Mouse (Mus musculus): ENCODE data around the gene Clspn. TPM values are rescaled to one million over a fixed set of nuclear protein-coding genes. Genes with fewer than 3 reads are reported as not detected.

The Clspn gene
- polyA plus RNA-seq, 1 experiment: 39.8 TPM

GRCm38 (mm10) chr4:126599971-126600754, 43.4 kb downstream of the Clspn start:
- H3K27me3 ChIP-seq (ENCODE audit: control insufficient read depth, insufficient read depth, low read length, poor library complexity, severe bottlenecking): no peaks in the 10 kb centered on the region
- H3K9me3 ChIP-seq (replicated peaks; ENCODE audit: control insufficient read depth, insufficient read depth, low read length, poor library complexity, severe bottlenecking): no peaks in the 10 kb centered on the region
- H3K36me3 ChIP-seq (ENCODE audit: control insufficient read depth, insufficient read depth, low read length, poor library complexity, severe bottlenecking): no peaks in the 10 kb centered on the region
- H3K9ac ChIP-seq (ENCODE audit: low read depth, poor library complexity, severe bottlenecking): no peak overlapping the region
- TF ChIP-seq POLR2A (IDR thresholded peaks at IDR 0.05; ENCODE audit: insufficient read depth, low read length): no peak
- TF ChIP-seq CTCF (IDR thresholded peaks at IDR 0.05; ENCODE audit: low read depth, low read length): peak; percentile 85
- no peak for TF ChIP-seq EP300 (IDR thresholded peaks at IDR 0.05; ENCODE audit: insufficient read depth, low read depth, low read length)
- no peaks in the 10 kb centered on the region for H3K4me1 ChIP-seq (ENCODE audit: control insufficient read depth, insufficient read depth, low read length)
- no peak overlapping the region for H3K27ac ChIP-seq (ENCODE audit: insufficient read depth, low read length)
- H3K4me3 ChIP-seq (ENCODE audit: low read depth, low read length): no peak overlapping the region

DNA sequence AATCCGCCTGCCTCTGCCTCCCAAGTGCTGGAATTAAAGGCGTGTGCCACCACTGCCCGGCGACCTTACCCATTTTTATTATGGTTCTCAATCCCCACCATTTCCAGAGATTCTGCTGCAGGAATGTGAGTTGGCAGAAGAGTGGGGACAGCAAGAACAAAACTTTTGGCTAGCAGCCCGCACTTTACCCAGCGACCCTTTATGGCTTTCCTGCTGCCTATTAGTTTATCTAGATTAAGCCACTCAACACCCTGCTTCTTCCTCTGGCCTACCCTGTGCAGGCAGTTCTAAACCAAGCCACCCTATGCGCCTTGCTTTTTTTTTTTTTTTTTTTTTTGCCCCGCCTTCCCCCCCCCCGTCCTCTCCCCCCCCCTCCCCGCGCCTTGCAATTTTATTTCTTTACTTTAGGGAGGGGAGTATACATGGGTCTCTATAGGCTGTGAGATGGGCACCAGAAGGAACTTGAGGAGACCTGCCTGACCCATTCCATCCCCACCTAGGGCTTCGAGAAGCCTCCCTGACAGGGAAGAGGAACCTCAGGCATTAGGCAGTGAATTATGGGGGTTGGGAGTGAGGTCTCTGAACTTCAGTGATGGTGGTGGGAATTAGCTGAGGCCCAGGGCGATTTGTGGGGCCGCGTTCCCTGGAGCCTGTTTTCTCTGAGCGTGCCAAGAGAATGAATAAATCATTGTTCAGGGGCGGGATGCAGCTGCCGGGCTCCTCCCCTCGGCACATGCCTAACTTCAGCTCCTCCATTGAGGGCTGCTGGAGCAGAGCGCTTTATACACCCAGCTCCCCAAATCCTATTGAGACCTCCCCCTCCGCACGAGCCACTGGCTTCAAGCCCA, 45.1 kb downstream of the Clspn start:
- Histone ChIP-seq H3K9ac (ENCODE audit: low read depth, poor library complexity, severe bottlenecking) (no peak overlapping the region), H3K27me3 (ENCODE audit: control insufficient read depth, insufficient read depth, low read length, poor library complexity, severe bottlenecking) (no peaks in the 10 kb centered on the region)

GRCm38 (mm10) chr4:126602445-126602762, 45.7 kb downstream of the Clspn start:
- H3K36me3 ChIP-seq (ENCODE audit: control insufficient read depth, insufficient read depth, low read length, poor library complexity, severe bottlenecking): no peaks in the 10 kb centered on the region
- TF ChIP-seq EP300 (IDR thresholded peaks at IDR 0.05; ENCODE audit: insufficient read depth, low read depth, low read length): no peak
- no peak for TF ChIP-seq CTCF (IDR thresholded peaks at IDR 0.05; ENCODE audit: low read depth, low read length)
- TF ChIP-seq POLR2A (IDR thresholded peaks at IDR 0.05; ENCODE audit: insufficient read depth, low read length): no peak
- H3K4me1 ChIP-seq (ENCODE audit: control insufficient read depth, insufficient read depth, low read length): no peaks in the 10 kb centered on the region
- H3K27me3 ChIP-seq (ENCODE audit: control insufficient read depth, insufficient read depth, low read length, poor library complexity, severe bottlenecking): no peaks in the 10 kb centered on the region
- H3K27ac ChIP-seq (ENCODE audit: insufficient read depth, low read length): no peak overlapping the region
- no peak overlapping the region for H3K9ac ChIP-seq (ENCODE audit: low read depth, poor library complexity, severe bottlenecking)
- no peaks in the 10 kb centered on the region for H3K9me3 ChIP-seq (replicated peaks; ENCODE audit: control insufficient read depth, insufficient read depth, low read length, poor library complexity, severe bottlenecking)
- H3K4me3 ChIP-seq (ENCODE audit: low read depth, low read length): peak overlapping the region; percentile 22; the same call in 1 of the 2 replicates

More for the DNA sequence above, 45.1 kb downstream of the Clspn start:
- Histone ChIP-seq H3K27ac (ENCODE audit: insufficient read depth, low read length) (no peak overlapping the region), H3K4me1 (ENCODE audit: control insufficient read depth, insufficient read depth, low read length) (no peaks in the 10 kb centered on the region), H3K4me3 (ENCODE audit: low read depth, low read length) (peak overlapping the region; percentile 22; the same call in 1 of the 2 replicates), H3K9me3 (replicated peaks; ENCODE audit: control insufficient read depth, insufficient read depth, low read length, poor library complexity, severe bottlenecking) (no peaks in the 10 kb centered on the region), H3K36me3 (ENCODE audit: control insufficient read depth, insufficient read depth, low read length, poor library complexity, severe bottlenecking) (no peaks in the 10 kb centered on the region)
- TF ChIP-seq CTCF (IDR thresholded peaks at IDR 0.05; ENCODE audit: low read depth, low read length) (no peak), POLR2A (IDR thresholded peaks at IDR 0.05; ENCODE audit: insufficient read depth, low read length) (no peak), EP300 (IDR thresholded peaks at IDR 0.05; ENCODE audit: insufficient read depth, low read depth, low read length) (no peak)

DNA sequence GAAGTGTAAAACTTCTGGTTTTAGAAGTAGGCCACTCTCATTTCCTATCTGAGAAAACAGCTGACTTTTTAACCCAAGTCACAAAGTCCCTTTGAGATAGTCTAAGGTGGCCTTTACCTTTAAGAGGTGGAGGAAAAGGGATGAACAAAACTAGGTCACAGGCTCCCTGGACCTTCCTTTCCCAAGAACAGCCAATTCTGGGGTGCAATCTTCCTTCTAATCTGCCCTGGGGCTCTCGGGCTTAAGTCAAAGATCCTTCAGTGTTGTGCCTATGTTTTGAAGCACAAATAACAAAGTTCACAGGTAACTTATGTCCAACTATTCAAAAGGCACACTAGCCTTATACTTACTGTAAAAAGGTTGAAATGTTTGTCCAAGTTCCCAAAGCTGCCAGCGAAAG, 47.4 kb downstream of the Clspn start:
- Histone ChIP-seq H3K27me3 (ENCODE audit: control insufficient read depth, insufficient read depth, low read length, poor library complexity, severe bottlenecking) (no peaks in the 10 kb centered on the region), H3K36me3 (ENCODE audit: control insufficient read depth, insufficient read depth, low read length, poor library complexity, severe bottlenecking) (no peaks in the 10 kb centered on the region), H3K4me3 (ENCODE audit: low read depth, low read length) (no peak overlapping the region), H3K9me3 (replicated peaks; ENCODE audit: control insufficient read depth, insufficient read depth, low read length, poor library complexity, severe bottlenecking) (no peaks in the 10 kb centered on the region), H3K9ac (ENCODE audit: low read depth, poor library complexity, severe bottlenecking) (no peak overlapping the region), H3K4me1 (ENCODE audit: control insufficient read depth, insufficient read depth, low read length) (no peaks in the 10 kb centered on the region), H3K27ac (ENCODE audit: insufficient read depth, low read length) (no peak overlapping the region)
- TF ChIP-seq EP300 (IDR thresholded peaks at IDR 0.05; ENCODE audit: insufficient read depth, low read depth, low read length): no peak
- no peak for TF ChIP-seq POLR2A (IDR thresholded peaks at IDR 0.05; ENCODE audit: insufficient read depth, low read length)
- TF ChIP-seq CTCF (IDR thresholded peaks at IDR 0.05; ENCODE audit: low read depth, low read length): no peak

DNA sequence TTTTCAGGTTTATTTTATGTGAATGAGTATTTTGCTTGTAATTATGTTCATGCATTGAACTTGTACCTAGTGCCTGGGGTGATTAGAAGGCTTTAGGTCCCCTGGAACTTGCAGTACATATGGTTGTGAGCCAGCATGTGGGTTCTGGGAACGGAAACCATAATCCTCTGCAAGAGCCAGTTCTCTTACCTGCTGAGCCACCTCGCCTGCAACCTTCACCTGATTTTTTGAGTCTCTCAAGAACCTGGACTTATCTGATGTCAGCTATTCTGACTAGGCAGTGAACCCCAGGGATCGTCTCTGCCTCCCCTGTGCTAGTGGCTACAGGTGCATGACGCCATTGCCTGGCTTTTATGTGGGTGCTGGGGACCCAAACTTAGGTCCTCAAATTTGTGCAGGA, 49.0 kb downstream of the Clspn start:
- no peak overlapping the region for H3K4me3 ChIP-seq (ENCODE audit: low read depth, low read length)
- H3K36me3 ChIP-seq (ENCODE audit: control insufficient read depth, insufficient read depth, low read length, poor library complexity, severe bottlenecking): no peaks in the 10 kb centered on the region
- no peak overlapping the region for H3K27ac ChIP-seq (ENCODE audit: insufficient read depth, low read length)
- H3K9me3 ChIP-seq (replicated peaks; ENCODE audit: control insufficient read depth, insufficient read depth, low read length, poor library complexity, severe bottlenecking): no peaks in the 10 kb centered on the region
- no peaks in the 10 kb centered on the region for H3K27me3 ChIP-seq (ENCODE audit: control insufficient read depth, insufficient read depth, low read length, poor library complexity, severe bottlenecking)
- H3K4me1 ChIP-seq (ENCODE audit: control insufficient read depth, insufficient read depth, low read length): no peaks in the 10 kb centered on the region
- H3K9ac ChIP-seq (ENCODE audit: low read depth, poor library complexity, severe bottlenecking): no peak overlapping the region
- no peak for TF ChIP-seq CTCF (IDR thresholded peaks at IDR 0.05; ENCODE audit: low read depth, low read length)
- TF ChIP-seq POLR2A (IDR thresholded peaks at IDR 0.05; ENCODE audit: insufficient read depth, low read length): no peak
- TF ChIP-seq EP300 (IDR thresholded peaks at IDR 0.05; ENCODE audit: insufficient read depth, low read depth, low read length): no peak
